Mouse (Mus musculus) intestine, embryonic 16.5 days (tissue): ENCODE measurements around the gene Gm5142. TPM values are rescaled to one million over a fixed set of nuclear protein-coding genes. Genes with fewer than 3 reads are reported as not detected.

Source experiments
- ATAC-seq: fragments of 200-750 bp; cut with Nextera tagmentation; 2 replicates; pipeline ENCODE4 v1.8.0; 2017; ENCODE audit warnings: moderate TSS enrichment, moderate library complexity
- H3K27ac ChIP-seq: fragments of 300-500 bp; sonication (generic); 2 replicates; pipeline ENCODE4 v1.5.1; 2014; ENCODE audit warnings: mild to moderate bottlenecking, low read length
- H3K27me3 ChIP-seq: fragments of 300-500 bp; sonication (generic); replicated peaks from 2 replicates; pipeline ENCODE4 v1.6.1; 2014; ENCODE audit warnings: low read length, control low read depth, mixed read lengths; ENCODE audit not compliant: control insufficient read depth, insufficient read depth
- H3K36me3 ChIP-seq: fragments of 300-500 bp; sonication (generic); 2 replicates; pipeline ENCODE4 v1.6.1; 2014; ENCODE audit warnings: low read length, control low read depth; ENCODE audit not compliant: control insufficient read depth, insufficient read depth
- H3K4me1 ChIP-seq: fragments of 300-500 bp; sonication (generic); 2 replicates; pipeline ENCODE4 v1.6.1; 2014; ENCODE audit warnings: low read length, control low read depth, mixed read lengths; ENCODE audit not compliant: control insufficient read depth, insufficient read depth
- H3K4me2 ChIP-seq: fragments of 300-500 bp; sonication (generic); 2 replicates; pipeline ENCODE4 v1.6.1; 2014; ENCODE audit warnings: low read depth, low read length, control low read depth
- H3K4me3 ChIP-seq: fragments of 300-500 bp; sonication (generic); 2 replicates; pipeline ENCODE4 v1.5.1; 2014; ENCODE audit warnings: mild to moderate bottlenecking, low read length
- H3K9ac ChIP-seq: fragments of 300-500 bp; sonication (generic); 2 replicates; pipeline ENCODE4 v1.6.1; 2014; ENCODE audit warnings: low read depth, low read length
- H3K9me3 ChIP-seq: fragments of 300-500 bp; sonication (generic); 2 replicates; pipeline ENCODE4 v1.6.1; 2016; ENCODE audit warnings: low read length, control low read depth; ENCODE audit not compliant: control insufficient read depth
- WGBS: fragments of 180-500 bp; shearing (Covaris S2); extraction: QIAGEN DNeasy Blood & Tissue Kit; methylation state at CpG from one replicate; pipeline ENCODE4 v1.1.7; 2014; 5-methylcytosine and 5-hydroxymethylcytosine counted together
- polyA plus RNA-seq: library from polyadenylated mRNA; unstranded; fragments of >200 nt; fragmentation: Nextera tagmentation; extraction: Ambion mirVana; gene quantifications from 2 replicates; pipeline ENCODE4 v1.2.1, GENCODE M21; 2015

Gm5142 gene
- polyA plus RNA-seq, 1 experiment from 2014 or later, result not detected

DNA sequence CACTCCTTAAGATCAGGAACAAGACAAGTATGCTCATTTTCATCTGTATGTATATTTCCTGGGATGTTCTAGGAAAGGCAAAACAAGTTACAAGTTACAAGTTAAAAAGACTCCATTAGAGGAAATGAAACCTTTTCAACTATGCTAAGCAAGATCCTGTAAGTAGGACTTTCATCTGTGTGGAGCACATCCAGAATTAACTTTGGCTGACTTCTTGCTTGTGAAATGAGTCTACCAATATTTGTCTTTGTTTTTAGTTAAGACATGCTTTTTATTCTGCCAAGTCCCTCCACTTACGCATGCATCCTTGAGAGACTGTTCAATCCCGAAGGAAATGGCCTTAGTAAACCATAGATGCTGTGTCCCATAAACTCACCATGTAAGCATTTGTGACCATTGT is 7.6 kb upstream of the Gm5142 start:
- H3K36me3 ChIP-seq, result no peaks in the 10 kb centered on the region
- WGBS, result 93% methylated on average over 2 of the region's 2 CpGs
- ATAC-seq, result no peak
- H3K27me3 ChIP-seq, result no peaks in the 10 kb centered on the region
- no peak overlapping the region for H3K9ac ChIP-seq
- H3K27ac ChIP-seq, result no peak overlapping the region
- H3K4me3 ChIP-seq, result no peak overlapping the region
- no peaks in the 10 kb centered on the region for H3K4me1 ChIP-seq
- no peak overlapping the region for H3K4me2 ChIP-seq
- H3K9me3 ChIP-seq, result no peaks in the 10 kb centered on the region

DNA sequence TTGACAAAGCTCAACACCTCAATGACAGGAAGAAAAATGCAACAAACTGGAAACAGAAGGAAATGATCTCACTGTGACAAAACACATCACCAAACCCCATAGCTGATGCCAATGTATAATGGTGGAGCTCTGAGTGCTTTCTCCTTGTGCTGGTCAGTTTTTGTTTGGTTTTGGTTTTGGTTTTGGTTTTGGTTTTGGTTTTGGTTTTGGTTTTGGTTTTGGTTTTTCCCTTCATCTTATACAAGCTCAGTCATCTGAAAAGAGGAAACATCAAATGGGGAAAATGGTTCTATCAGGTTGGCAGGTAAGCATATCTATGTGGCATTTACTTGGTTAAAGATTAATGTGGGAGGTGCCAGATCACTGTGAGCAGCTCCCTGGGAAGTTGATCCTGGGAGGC is 7.0 kb upstream of the Gm5142 start:
- no peaks in the 10 kb centered on the region for H3K4me1 ChIP-seq
- ATAC-seq, result no peak
- no peak overlapping the region for H3K9ac ChIP-seq
- H3K4me3 ChIP-seq, result no peak overlapping the region
- no peak overlapping the region for H3K4me2 ChIP-seq
- H3K27ac ChIP-seq, result no peak overlapping the region
- H3K27me3 ChIP-seq, result no peaks in the 10 kb centered on the region
- H3K9me3 ChIP-seq, result no peaks in the 10 kb centered on the region
- H3K36me3 ChIP-seq, result no peaks in the 10 kb centered on the region

DNA sequence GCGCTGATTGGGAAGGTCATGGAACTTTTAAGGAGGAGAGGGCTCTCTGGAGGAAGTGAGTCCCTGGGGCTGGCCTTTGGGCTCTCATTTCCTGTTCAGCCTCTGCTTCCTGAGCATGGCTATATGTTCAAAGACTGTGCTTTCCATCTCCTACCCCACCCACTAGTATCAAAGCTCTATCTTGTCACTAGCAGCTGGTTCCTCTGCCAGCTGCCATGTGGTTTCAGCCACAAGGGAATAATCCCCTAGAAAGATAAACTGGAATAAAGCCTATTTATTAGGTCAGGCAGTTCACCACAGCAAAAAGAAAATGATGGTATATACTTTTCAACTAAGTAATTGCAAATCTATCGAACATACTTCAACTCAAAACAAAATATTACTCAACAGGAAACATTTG is 4.2 kb upstream of the Gm5142 start:
- H3K27ac ChIP-seq, result no peak overlapping the region
- no peaks in the 10 kb centered on the region for H3K27me3 ChIP-seq
- no peak overlapping the region for H3K4me2 ChIP-seq
- ATAC-seq, result no peak
- no peaks in the 10 kb centered on the region for H3K36me3 ChIP-seq
- H3K4me3 ChIP-seq, result no peak overlapping the region
- no peaks in the 10 kb centered on the region for H3K9me3 ChIP-seq
- WGBS, result 77% methylated on average over 2 of the region's 2 CpGs
- no peak overlapping the region for H3K9ac ChIP-seq
- H3K4me1 ChIP-seq, result no peaks in the 10 kb centered on the region

DNA sequence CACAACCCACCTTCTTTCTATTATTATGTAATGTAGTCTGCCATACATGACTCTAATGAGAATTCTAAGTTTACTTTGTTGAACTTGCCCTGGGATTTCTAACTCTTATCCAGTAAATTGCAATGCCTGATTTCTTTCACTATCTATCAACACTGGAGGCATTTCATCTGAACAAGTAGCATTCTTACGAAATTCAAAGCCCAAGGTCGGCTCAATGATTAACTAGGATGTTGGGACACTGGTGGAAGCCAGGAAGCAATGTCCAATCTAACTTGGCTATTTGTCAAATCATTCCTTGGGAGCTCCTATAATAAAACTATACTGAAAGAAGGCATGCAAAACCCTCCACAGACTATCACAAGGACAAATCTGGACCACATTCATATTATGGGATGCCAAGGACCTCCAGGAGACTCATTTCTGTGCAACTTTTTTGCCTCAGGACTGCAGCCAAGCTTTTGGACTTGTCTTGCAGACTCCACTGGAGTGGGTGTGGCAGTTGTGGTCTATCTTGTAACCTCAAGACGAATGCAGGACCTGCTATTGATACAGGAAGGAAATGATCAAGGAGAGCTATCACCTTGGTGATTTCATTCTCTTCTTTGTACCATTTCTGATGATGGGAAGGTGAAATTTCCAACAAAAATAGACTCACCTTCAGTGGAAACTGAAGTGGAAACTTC is 21.4 kb downstream of the Gm5142 start:
- peaks cover 3% of the 10 kb centered on the region; the same call in 1 of the 2 replicates for H3K4me1 ChIP-seq
- H3K9me3 ChIP-seq, result no peaks in the 10 kb centered on the region
- H3K4me3 ChIP-seq, result no peak overlapping the region
- 55% methylated on average over 3 of the region's 3 CpGs for WGBS
- peak overlapping the region; percentile 26; the same call in 1 of the 2 replicates for H3K27ac ChIP-seq
- no peaks in the 10 kb centered on the region for H3K27me3 ChIP-seq
- no peak overlapping the region for H3K4me2 ChIP-seq
- H3K9ac ChIP-seq, result no peak overlapping the region
- ATAC-seq, result peak; percentile 90
- no peaks in the 10 kb centered on the region for H3K36me3 ChIP-seq

DNA sequence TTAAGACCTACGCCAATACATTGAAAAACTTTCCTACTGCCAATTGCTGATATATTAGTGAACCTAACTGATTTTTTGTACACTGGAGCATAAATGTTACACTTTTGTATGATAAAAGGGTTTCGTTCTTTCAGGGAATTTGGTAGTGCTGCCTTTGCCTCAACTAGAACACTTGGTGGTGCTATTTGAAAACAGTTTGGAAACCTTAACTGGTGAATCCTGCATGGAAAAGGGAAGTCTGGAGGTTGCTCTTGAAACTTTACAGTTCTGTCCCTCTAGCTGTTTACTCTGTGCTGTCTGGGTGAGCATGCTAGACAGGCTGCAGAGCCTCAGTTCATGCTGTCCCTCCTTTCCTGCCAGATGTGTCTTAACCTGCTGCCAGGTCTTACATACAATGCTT is 23.0 kb downstream of the Gm5142 start:
- Histone ChIP-seq H3K4me1 (peaks cover 3% of the 10 kb centered on the region; the same call in 1 of the 2 replicates), H3K36me3 (no peaks in the 10 kb centered on the region)

DNA sequence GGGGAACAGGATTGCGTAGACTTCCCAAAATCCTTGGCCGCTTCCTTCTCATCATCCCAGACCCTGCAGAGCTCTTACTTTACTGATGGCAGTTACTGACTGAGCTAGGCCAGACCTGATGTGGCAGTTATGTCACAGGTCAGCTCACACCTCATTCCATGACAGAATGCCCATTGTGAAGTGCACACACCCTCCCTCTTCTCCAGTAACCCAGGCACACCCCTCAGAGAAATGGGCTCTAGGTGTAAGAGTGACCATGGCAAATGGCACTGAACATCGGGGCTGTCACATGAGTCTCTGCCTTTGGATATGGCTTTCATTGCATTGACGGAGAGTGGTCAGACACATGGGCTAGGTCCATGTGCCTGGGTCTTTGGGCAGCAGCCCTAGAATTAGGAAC is 35.8 kb downstream of the Gm5142 start, which contains the start of gene 1700129C05Rik:
Gene 1700129C05Rik, minus strand, starts transcription at position 101 of the 400 bp plus-strand sequence.
- no peak for ATAC-seq
- Histone ChIP-seq H3K27ac (no peak within 1 kb of the TSS), H3K36me3 (no peaks in the 10 kb centered on the region), H3K9me3 (no peaks in the 10 kb centered on the region), H3K4me3 (no peak within 1 kb of the TSS), H3K4me1 (no peaks in the 10 kb centered on the region), H3K27me3 (no peaks in the 10 kb centered on the region), H3K9ac (no peak within 1 kb of the TSS), H3K4me2 (no peak within 1 kb of the TSS)
- 94% methylated on average over 4 of the region's 4 CpGs for WGBS

More for the DNA sequence above, 23.0 kb downstream of the Gm5142 start:
- Histone ChIP-seq H3K27me3 (no peaks in the 10 kb centered on the region), H3K27ac (no peak overlapping the region), H3K9me3 (no peaks in the 10 kb centered on the region), H3K4me2 (no peak overlapping the region), H3K4me3 (no peak overlapping the region), H3K9ac (no peak overlapping the region)
- no peak for ATAC-seq
- 74% methylated on average over 2 of the region's 2 CpGs for WGBS

DNA sequence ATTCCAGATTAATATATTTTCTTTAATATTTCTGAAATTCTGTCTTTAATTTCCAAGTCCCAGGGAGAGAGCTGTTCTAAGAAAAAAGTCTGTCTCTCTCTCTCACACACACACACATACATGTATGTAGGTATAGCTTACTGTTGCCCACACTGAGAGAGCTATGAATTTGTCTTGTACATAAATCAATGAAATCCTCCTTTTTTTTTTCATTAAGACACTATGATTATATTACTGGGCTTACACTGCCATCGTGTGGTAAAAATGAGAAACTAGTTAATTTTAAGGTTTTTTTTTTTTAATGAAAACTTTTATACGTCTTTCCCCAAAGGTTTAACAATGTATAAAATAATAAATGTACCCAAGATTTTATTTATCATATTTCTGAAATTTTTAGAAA is 64.3 kb downstream of the Gm5142 start:
- ATAC-seq, result no peak

More for the DNA sequence above, 64.3 kb downstream of the Gm5142 start:
- Histone ChIP-seq H3K4me1 (no peaks in the 10 kb centered on the region), H3K27ac (no peak overlapping the region), H3K36me3 (no peaks in the 10 kb centered on the region), H3K9me3 (no peaks in the 10 kb centered on the region), H3K4me3 (no peak overlapping the region), H3K27me3 (no peaks in the 10 kb centered on the region), H3K4me2 (no peak overlapping the region), H3K9ac (no peak overlapping the region)
- 3% methylated on average over 2 of the region's 2 CpGs for WGBS

Other genes with a start within 250 kb of the Gm5142 start
- not detected in 2 replicates for gene 1700129C05Rik, start 35.9 kb downstream of the Gm5142 start, polyA plus RNA-seq
- 46.4 and 51.0 TPM in 2 replicates for gene Rcbtb1, start 22.5 kb upstream of the Gm5142 start, polyA plus RNA-seq
- not detected in 2 replicates for gene Gm6904, start 81.5 kb upstream of the Gm5142 start, polyA plus RNA-seq
- 0.13 and 0.17 TPM in 2 replicates for gene Phf11a, start 118.8 kb upstream of the Gm5142 start, polyA plus RNA-seq
- 0.88 and 1.0 TPM in 2 replicates for gene Phf11b, start 162.6 kb upstream of the Gm5142 start, polyA plus RNA-seq
- gene Phf11d, start 186.7 kb upstream of the Gm5142 start, polyA plus RNA-seq, result 2.0 and 2.2 TPM in 2 replicates
- 0.45 and 0.57 TPM in 2 replicates for gene Phf11c, start 216.6 kb upstream of the Gm5142 start, polyA plus RNA-seq